Mouse (Mus musculus) heart, postnatal 4 days (tissue): Measurements from ENCODE around the gene Prkag1. TPM values are rescaled to one million over a fixed set of nuclear protein-coding genes. Genes with fewer than 3 reads are reported as not detected.

Experiments used
- DNase-seq: peaks from one replicate; pipeline ENCODE4 v3.0.0; 2021
- total RNA-seq, 2 experiments: library from RNA; stranded (reverse); gene quantifications; 2 replicates each; pipeline ENCODE4 v1.2.3; 2021

Prkag1 gene
- total RNA-seq, 2 experiments from 2014 or later = 88.9 to 89.3 TPM

DNA sequence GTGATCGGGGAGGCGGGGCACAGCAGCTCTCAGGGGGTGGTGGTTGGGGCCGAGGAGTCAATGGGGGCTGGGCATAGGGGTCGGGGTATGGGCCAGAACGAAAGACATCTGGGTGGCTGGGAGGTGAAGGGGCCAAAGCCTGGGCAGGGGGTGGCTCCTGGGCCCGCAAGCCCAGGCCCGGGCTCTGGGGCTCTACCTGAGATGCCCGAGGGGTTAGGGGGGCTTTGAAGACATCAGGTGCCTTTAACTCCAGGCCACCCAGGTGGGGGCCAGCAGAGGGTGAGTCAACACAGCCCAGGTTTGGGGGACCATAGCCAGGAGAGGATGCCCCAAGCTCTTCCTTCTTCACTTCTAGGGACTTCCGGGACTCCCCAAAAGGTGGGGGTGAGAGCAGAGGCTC, 21.4 kb upstream of the Prkag1 start:
- DNase-seq = no peak

- DNase-seq = no peak
These were observed 20.8 kb upstream of the Prkag1 start for GRCm38 (mm10) chr15:98852071-98852470.

DNA sequence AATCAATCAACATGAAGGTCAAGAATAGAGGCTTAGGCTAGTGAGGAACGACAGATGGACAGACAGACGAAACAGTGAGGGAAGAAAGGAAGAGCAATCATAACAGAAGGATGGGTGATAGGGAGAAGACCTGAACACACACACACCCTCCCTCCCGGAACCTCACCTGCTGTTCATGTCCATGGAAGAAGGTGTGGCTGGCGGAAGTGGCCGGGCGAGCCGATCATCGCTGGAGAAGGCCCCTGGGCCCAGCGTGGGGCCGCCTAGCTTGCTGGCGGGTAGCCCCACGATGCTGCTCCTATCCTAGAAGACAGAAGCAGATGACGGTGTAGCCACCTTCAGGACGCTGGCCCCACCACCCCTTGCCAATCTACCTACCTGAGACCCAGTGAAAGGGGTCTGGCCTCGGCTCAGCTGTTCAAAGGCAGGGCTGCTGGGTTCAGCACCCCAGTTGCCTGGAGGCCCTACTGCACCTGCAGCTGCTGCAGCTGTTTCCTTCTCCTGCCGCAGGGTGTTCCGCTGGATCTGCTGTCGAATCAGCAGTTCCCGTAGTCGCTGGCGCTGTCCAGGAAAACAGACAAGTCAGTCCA, 20.0 kb upstream of the Prkag1 start:
- DNase-seq = no peak

DNA sequence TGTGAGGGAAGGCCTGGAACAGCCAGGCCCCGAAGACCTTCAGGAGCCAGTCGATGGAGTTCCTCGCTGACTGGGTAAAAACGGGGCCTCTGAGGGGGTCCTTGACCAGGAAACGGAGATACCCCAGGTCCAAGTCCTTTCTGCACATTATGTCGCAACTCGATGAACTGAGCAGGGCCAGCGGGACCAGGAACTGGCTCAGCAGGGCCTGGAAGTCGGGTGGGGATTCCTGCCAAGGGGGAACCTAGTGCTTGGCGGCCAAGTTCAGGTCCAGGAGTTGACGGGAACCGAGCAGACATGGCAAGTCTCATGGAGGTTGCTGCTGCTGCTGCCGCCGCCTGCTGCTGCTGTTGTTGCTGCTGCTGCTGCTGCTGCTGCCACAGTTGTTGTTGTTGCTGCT, 19.3 kb upstream of the Prkag1 start:
- DNase-seq = no peak

GRCm38 (mm10) chr15:98849956-98850600, 18.8 kb upstream of the Prkag1 start:
- no peak for DNase-seq

DNA sequence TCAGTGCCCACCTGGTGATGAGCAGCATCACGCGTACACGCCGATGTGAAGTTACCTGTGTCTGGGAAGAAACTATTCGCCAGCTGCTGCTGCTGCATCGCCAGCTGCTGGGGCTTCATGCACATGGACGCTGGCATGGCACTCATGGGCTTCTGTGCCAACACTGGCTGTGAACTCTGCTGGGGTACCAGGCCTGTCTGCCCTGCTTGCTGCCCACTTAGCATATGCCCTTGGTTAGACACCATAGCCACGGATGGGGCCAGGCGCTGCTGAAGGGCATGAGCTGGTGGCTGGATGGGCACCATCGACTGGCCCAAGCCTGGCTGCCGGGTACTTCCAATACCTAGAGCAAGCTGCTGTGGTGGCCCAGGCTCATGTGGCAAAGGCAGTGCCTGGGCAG, 17.8 kb upstream of the Prkag1 start:
- DNase-seq = no peak

GRCm38 (mm10) chr15:98846140-98846539, 14.8 kb upstream of the Prkag1 start:
- no peak for DNase-seq

DNA sequence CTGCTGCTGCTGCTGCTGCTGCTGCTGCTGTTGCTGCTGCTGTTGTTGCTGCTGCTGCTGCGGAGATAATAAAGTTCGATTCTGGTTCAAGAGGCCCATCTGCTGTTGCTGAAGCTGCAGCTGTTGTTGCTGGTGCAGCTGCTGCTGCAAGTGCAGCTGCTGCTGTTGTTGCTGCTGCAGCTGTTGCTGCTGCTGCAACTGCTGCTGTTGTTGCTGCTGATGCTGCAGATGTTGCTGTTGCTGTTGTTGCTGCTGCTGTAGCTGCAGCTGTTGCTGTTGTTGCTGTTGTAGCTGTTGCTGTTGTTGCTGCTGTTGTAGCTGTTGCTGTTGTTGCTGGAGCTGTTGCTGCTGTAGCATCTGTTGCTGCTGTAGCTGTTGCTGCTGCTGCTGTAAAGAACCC, 13.8 kb upstream of the Prkag1 start:
- no peak for DNase-seq

- no peak for DNase-seq
These were observed 12.4 kb upstream of the Prkag1 start for GRCm38 (mm10) chr15:98843595-98844223.

GRCm38 (mm10) chr15:98839671-98840585, 8.6 kb upstream of the Prkag1 start:
- no peak for DNase-seq

- DNase-seq = no peak
These were observed 7.8 kb upstream of the Prkag1 start for GRCm38 (mm10) chr15:98839161-98839560.

GRCm38 (mm10) chr15:98837743-98838103, 6.4 kb upstream of the Prkag1 start:
- DNase-seq = no peak

- DNase-seq = no peak
These were observed 5.9 kb upstream of the Prkag1 start for GRCm38 (mm10) chr15:98837006-98837742.

- DNase-seq = no peak
These were observed 4.0 kb upstream of the Prkag1 start for GRCm38 (mm10) chr15:98835291-98835690.

- DNase-seq = no peak
These were observed 2.7 kb upstream of the Prkag1 start for GRCm38 (mm10) chr15:98834059-98834458.

DNA sequence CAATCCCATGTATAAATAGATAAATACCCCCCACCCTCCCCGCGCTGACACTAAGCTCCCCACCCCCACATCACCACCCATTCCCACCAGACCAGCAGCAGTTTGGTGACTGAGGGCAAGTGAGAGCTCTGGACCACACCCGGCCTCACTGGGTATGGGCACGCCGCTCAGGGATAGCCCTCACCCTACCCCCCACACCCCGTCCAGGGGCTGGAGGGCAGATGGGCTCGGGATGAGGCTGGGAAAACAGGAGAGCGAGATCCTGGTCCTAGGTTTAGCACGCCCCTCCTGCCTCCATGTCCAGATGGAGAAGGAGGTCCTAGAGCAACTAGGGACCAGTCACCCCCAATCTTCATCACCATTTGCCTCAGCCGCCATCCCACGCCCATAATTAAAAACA, 2.0 kb upstream of the Prkag1 start:
- no peak for DNase-seq

GRCm38 (mm10) chr15:98832161-98833058, 1.1 kb upstream of the Prkag1 start:
- no peak for DNase-seq

GRCm38 (mm10) chr15:98831684-98832035, 339 bp upstream of the Prkag1 start:
- DNase-seq = no peak

DNA sequence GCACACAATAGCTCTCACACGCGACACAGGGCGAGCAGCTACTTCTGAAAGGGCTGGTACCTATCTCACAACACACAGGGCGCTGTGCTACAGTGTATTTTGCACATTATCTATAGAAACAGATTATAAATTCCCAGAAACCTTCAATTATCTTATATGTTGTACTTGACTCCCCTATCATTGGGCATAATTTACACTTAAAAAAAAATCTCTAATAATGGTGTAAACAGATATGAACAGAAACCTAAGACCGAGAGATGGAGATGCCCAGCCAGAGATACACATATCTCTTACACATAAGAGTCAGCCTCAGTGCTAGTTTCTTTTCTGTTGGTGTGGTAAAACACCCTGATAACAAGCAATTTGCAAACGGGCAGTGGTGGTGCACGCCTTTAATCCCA, 3.7 kb downstream of the Prkag1 start:
- no peak for DNase-seq

DNA sequence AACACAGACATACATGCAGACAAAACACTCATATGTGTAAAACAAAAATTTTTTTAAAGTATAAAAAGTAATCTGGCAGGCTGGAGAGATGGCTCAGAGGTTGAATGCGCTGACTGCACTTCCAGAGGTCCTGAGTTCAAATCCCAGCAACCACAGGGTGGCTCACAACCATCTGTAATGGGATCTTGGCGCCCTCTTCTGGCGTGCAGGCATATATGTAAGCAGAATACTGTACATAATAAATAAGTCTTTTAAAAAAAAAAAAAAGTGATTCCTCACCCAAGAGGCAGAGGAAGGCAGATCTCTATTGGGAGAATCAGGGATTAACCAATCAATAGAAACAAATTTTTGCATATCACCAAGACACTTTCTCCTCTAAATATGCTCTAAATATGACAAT, 7.9 kb downstream of the Prkag1 start:
- no peak for DNase-seq

DNA sequence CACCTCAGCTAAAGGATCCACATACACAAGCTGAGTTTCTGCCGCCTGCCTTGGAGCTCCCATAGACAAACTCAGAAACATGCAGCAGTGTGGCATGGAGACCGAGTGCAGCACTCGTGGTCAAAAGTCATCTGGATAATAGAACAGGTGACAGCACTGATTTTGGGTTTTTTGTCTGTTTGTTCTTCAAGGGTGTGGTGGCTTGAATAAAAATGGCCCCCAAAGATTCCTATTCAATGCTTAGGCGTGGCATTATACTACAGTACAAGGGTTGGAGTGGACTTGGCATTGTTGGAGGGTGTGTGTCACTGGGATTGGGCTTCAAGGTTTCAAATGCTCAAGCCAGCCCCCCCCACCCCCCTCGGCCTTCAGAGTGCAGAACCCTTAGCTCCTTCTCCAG, 9.2 kb downstream of the Prkag1 start:
- no peak for DNase-seq
